Mouse (Mus musculus) neural tube, embryonic 15.5 days (tissue): ENCODE data around the gene Gm19426. TPM values are rescaled to one million over a fixed set of nuclear protein-coding genes. Genes with fewer than 3 reads are reported as not detected.

Experiments used
- microRNA counts: library from miRNA; unstranded; fragments of <30 nt; microRNA quantifications from one replicate; lab custom pipeline; 2016
- microRNA-seq: library from miRNA; unstranded; fragments of <30 nt; microRNA quantifications from one replicate; pipeline ENCODE4, GENCODE M21; 2017
- polyA plus RNA-seq: library from polyadenylated mRNA; unstranded; fragments of >200 nt; fragmentation: Nextera tagmentation; extraction: Ambion mirVana; gene quantifications from 2 replicates; pipeline ENCODE4 v1.2.1, GENCODE M21; 2015

Gene Gm19426
- polyA plus RNA-seq, 1 experiment from 2014 or later, result 5.9 TPM

MicroRNA genes within 50 kb of the gene (microRNA counts, 519-probe panel; counts per million panel counts)
- 4,451 counts per million, percentile 98 among the panel's probes with 10 or more counts for microRNA mmu-miR-130a (lab: Ali Mortazavi, UCI)

Small RNA genes within 50 kb of the gene (microRNA-seq; reads per million reads assigned to microRNA genes)
- gene Mir130a, result 14,537 reads per million, percentile 97 among the genes with 10 or more reads in this experiment

Other genes with a start within 250 kb of the Gm19426 start
- 27.5 and 27.6 TPM in 2 replicates for gene Ctnnd1, start 92.9 kb downstream of the Gm19426 start, polyA plus RNA-seq
- 0.28 and 0.36 TPM in 2 replicates for gene Btbd18, start 84.6 kb downstream of the Gm19426 start, polyA plus RNA-seq
- gene Selenoh, start 72.9 kb downstream of the Gm19426 start, polyA plus RNA-seq, result 189 and 204 TPM in 2 replicates
- gene Gm28635, start 65.6 kb downstream of the Gm19426 start, polyA plus RNA-seq, result not detected in 2 replicates
- gene Med19, start 65.3 kb downstream of the Gm19426 start, polyA plus RNA-seq, result 52.7 and 53.0 TPM in 2 replicates
- gene Tmx2, start 64.5 kb downstream of the Gm19426 start, polyA plus RNA-seq, result 298 and 334 TPM in 2 replicates
- 15.6 and 17.6 TPM in 2 replicates for gene Zdhhc5, start 28.5 kb downstream of the Gm19426 start, polyA plus RNA-seq
- 19.7 and 23.8 TPM in 2 replicates for gene Clp1, start 16.3 kb downstream of the Gm19426 start, polyA plus RNA-seq
- 15.0 and 16.2 TPM in 2 replicates for gene Ypel4, start 9.6 kb downstream of the Gm19426 start, polyA plus RNA-seq
- 33.1 and 38.3 TPM in 2 replicates for gene Serping1, start 31.8 kb upstream of the Gm19426 start, polyA plus RNA-seq
- 20.1 and 30.9 TPM in 2 replicates for gene Ube2l6, start 55.2 kb upstream of the Gm19426 start, polyA plus RNA-seq
- gene Smtnl1, start 79.0 kb upstream of the Gm19426 start, polyA plus RNA-seq, result not detected in 2 replicates
- 78.9 and 86.0 TPM in 2 replicates for gene Timm10, start 83.3 kb upstream of the Gm19426 start, polyA plus RNA-seq
- gene Slc43a1, start 95.2 kb upstream of the Gm19426 start, polyA plus RNA-seq, result 1.3 and 5.0 TPM in 2 replicates
- gene Rtn4rl2, start 143.1 kb upstream of the Gm19426 start, polyA plus RNA-seq, result 3.6 and 3.9 TPM in 2 replicates
- 5.7 and 15.2 TPM in 2 replicates for gene Slc43a3, start 192.9 kb upstream of the Gm19426 start, polyA plus RNA-seq
- 0.22 and 0.69 TPM in 2 replicates for gene Prg2, start 236.8 kb upstream of the Gm19426 start, polyA plus RNA-seq
- gene Prg3, start 244.6 kb upstream of the Gm19426 start, polyA plus RNA-seq, result not detected in 2 replicates